Mouse (Mus musculus): ENCODE data around the gene Gabrr2.

DNA sequence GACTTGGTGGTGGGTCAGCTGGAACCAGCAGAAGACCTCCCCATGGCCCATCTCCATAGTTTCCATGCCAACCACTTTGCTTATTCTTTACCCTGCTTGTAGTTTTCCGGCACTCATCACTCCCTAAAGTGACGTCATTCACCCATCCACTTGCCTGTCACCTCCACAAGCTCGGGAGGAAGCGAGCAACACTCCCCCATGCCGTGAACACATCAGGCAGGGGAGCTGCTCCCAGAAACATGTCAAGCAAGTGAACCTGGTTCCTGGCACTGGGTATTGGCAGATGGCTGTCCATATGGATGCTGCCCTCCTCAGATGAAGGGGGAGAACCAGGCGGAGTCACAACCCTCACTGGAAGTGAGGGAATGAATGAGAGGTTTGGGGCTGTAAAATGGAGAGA is 6.1 kb downstream of the Gabrr2 start:
- no peak for TF ChIP-seq POLR2A (IDR thresholded peaks at IDR 0.05; ENCODE audit: insufficient read length, low read depth)
- TF ChIP-seq MYOD1 (IDR thresholded peaks at IDR 0.05; ENCODE audit: control insufficient read depth in 1 of 3, insufficient read length in 2 of 3, low read depth in 2 of 3): no peak
- no peak for TF ChIP-seq E2F4 (IDR thresholded peaks at IDR 0.05; ENCODE audit: insufficient read depth)
